Mouse (Mus musculus) yolk sac, embryonic 10.5 days (tissue): ENCODE measurements at regions not wholly inside any gene's neighbourhood (a gene's known extent, or its start where the extent isn't known, plus 50 kb on each side); places are given as distances from the start of the nearest gene placed in this dataset.
A peak's percentile ranks its signal among the peaks of the same experiment; 100 is the strongest.

Experiments used
- DNase-seq: peaks from one replicate; pipeline ENCODE4 v3.0.0-alpha.2; 2017; ENCODE audit warnings: low spot score

DNA sequence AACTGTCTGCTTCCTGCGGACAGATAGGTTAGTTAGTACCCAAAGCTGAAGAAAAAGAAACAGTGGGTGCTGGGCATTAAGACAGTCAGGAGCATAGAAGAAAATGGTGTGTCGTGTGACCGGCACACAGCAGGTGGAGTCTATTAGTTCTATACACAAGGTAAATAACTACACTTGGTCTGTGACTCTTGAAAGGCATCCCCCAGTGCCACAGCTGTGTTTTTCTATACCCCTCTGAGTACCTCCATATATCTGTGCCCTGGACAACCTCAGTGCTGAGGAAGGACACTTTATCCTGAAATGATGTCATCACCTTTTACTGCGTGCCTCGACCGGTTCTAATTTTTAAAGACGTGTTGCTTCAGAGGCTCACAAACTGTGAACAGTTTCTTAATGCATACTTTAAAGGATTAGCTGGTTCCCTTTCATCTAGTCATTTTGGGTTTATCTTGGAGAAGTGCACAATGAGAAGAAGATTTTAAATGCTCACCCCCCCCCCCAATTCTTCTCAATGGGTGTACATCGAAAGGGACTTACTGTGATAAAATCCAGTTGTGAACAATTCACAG is 666.1 kb downstream of the Pkhd1 start:
- no peak for DNase-seq

GRCm38 (mm10) chr1:19973364-19973763 is 644.5 kb downstream of the Pkhd1 start:
- no peak for DNase-seq

DNA sequence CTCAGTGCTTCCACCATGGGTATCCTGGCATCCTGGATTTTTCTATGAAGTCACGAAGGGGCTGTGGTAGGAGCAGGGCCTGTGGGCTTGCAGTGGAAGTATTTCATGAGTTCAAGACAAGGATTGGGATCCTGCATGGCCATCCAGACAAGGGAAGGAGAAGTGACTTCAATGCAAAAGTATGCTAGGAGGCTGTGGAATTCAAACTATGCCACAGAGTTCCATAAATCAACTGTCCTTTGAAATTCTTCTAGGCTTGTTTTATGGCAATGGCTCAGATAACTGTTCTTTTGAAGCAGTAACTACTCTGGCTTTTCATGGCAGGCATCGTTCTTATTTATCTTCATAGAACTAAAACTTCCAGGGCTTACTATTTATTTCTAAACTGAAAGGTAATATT is 643.9 kb downstream of the Pkhd1 start:
- DNase-seq = peak; percentile 11

GRCm38 (mm10) chr1:19975436-19975835 is 642.4 kb downstream of the Pkhd1 start:
- DNase-seq = no peak

GRCm38 (mm10) chr1:19981189-19981588 is 636.7 kb downstream of the Pkhd1 start:
- DNase-seq = no peak

- DNase-seq = no peak
These were observed 635.1 kb downstream of the Pkhd1 start for GRCm38 (mm10) chr1:19982791-19983190.

DNA sequence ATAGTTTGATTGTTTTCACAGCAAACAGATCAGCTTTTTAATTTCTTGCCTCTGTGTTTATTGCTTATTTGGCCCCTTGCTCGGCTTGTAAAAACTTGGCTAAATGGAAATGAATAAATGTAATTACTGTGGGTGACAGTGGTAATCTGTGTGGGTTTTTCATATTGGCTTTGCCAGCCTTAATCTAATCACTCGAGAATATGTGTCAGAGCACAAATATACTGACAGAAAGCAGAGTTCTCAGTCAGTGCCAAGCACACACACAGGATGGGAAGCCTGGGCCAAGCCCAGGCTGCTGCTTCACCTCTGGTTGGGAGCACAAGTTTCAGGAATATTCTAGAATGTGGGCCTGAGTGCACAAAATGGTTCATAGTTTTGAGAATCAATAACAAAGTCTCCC is 634.4 kb downstream of the Pkhd1 start:
- DNase-seq = no peak

GRCm38 (mm10) chr1:19989921-19990320 is 627.9 kb downstream of the Pkhd1 start:
- DNase-seq = no peak
